Mouse (Mus musculus) forebrain, postnatal 0 days (tissue): ENCODE results near the gene Ppm1l. TPM values are rescaled to one million over a fixed set of nuclear protein-coding genes. Genes with fewer than 3 reads are reported as not detected.

ENCODE experiments used
- ATAC-seq: fragments of 200-750 bp; cut with Nextera tagmentation; 2 replicates; pipeline ENCODE4 v1.8.0; 2017; ENCODE audit warnings: mild to moderate bottlenecking, moderate library complexity
- DNase-seq: peaks from one replicate; pipeline ENCODE4 v3.0.0-alpha.2; 2015
- H3K27ac ChIP-seq: fragments of 300-500 bp; sonication (generic); 2 replicates; pipeline ENCODE4 v1.5.1; 2014; ENCODE audit warnings: low read depth, mild to moderate bottlenecking, antibody characterized with exemption, low read length, moderate library complexity, mixed read lengths
- H3K27me3 ChIP-seq: fragments of 300-500 bp; sonication (generic); 2 replicates; pipeline ENCODE4 v1.6.1; 2014; ENCODE audit warnings: mild to moderate bottlenecking, low read length, mixed read lengths; ENCODE audit not compliant: insufficient read depth
- H3K36me3 ChIP-seq: fragments of 300-500 bp; sonication (generic); 2 replicates; pipeline ENCODE4 v1.6.1; 2014; ENCODE audit warnings: mild to moderate bottlenecking, moderate library complexity; ENCODE audit not compliant: insufficient read depth
- H3K4me1 ChIP-seq: fragments of 300-500 bp; sonication (generic); 2 replicates; pipeline ENCODE4 v1.6.1; 2014; ENCODE audit warnings: antibody characterized with exemption; ENCODE audit not compliant: insufficient read depth
- H3K4me2 ChIP-seq: fragments of 300-500 bp; sonication (generic); 2 replicates; pipeline ENCODE4 v1.6.1; 2014; ENCODE audit warnings: low read depth, mild to moderate bottlenecking, moderate library complexity
- H3K4me3 ChIP-seq: fragments of 300-500 bp; sonication (generic); 2 replicates; pipeline ENCODE4 v1.5.1; 2014; ENCODE audit warnings: low read depth, low read length, mixed read lengths
- H3K9ac ChIP-seq: fragments of 300-500 bp; sonication (generic); 2 replicates; pipeline ENCODE4 v1.6.1; 2014; ENCODE audit warnings: mild to moderate bottlenecking
- H3K9me3 ChIP-seq: fragments of 300-500 bp; sonication (generic); 2 replicates; pipeline ENCODE4 v1.6.1; 2016; ENCODE audit warnings: low read length
- CTCF ChIP-seq: sonication (generic); IDR thresholded peaks from 2 replicates; pipeline ENCODE4 v1.5.1; 2016; ENCODE audit warnings: antibody characterized with exemption, control low read depth, low read depth
- WGBS: fragments of 180-500 bp; shearing (Covaris S2); extraction: QIAGEN DNeasy Blood & Tissue Kit; methylation state at CpG from one replicate; pipeline ENCODE4 v1.1.7; 2014; 5-methylcytosine and 5-hydroxymethylcytosine counted together
- polyA plus RNA-seq: library from polyadenylated mRNA; unstranded; fragments of >200 nt; fragmentation: Nextera tagmentation; extraction: Ambion mirVana; gene quantifications from 2 replicates; pipeline ENCODE4 v1.2.1, GENCODE M21; 2015
- total RNA-seq: library from RNA; depleted of rRNA; stranded (reverse); fragments of >200 nt; gene quantifications from 2 replicates; pipeline ENCODE4 v1.2.3, GENCODE M21; 2014

Gene Ppm1l
- total and polyA plus RNA-seq, 2 experiments from 2014 or later: 19.2 to 27.6 TPM

GRCm38 (mm10) chr3:69519188-69519587 lies 202.5 kb downstream of the Ppm1l start:
- H3K4me2 ChIP-seq: no peak overlapping the region
- no peaks in the 10 kb centered on the region for H3K9me3 ChIP-seq
- H3K36me3 ChIP-seq: no peaks in the 10 kb centered on the region
- DNase-seq: no peak
- H3K27me3 ChIP-seq: no peaks in the 10 kb centered on the region
- H3K4me3 ChIP-seq: no peak overlapping the region
- ATAC-seq: no peak
- TF ChIP-seq CTCF: no peak
- no peak overlapping the region for H3K9ac ChIP-seq
- WGBS: 63% methylated on average over 9 of the region's 9 CpGs
- H3K4me1 ChIP-seq: no peaks in the 10 kb centered on the region
- no peak overlapping the region for H3K27ac ChIP-seq

- no peak for TF ChIP-seq CTCF
- peak; percentile 55 for ATAC-seq
- peak; percentile 42 for DNase-seq
- Histone ChIP-seq H3K36me3 (no peaks in the 10 kb centered on the region), H3K4me3 (no peak overlapping the region), H3K9ac (no peak overlapping the region), H3K27ac (no peak overlapping the region), H3K4me2 (no peak overlapping the region), H3K4me1 (no peaks in the 10 kb centered on the region), H3K27me3 (no peaks in the 10 kb centered on the region), H3K9me3 (no peaks in the 10 kb centered on the region)
- WGBS: 70% methylated on average over 21 of the region's 21 CpGs
Observed at GRCm38 (mm10) chr3:69519789-69520558, 203.3 kb downstream of the Ppm1l start.

- no peak overlapping the region for H3K4me2 ChIP-seq
- H3K4me3 ChIP-seq: no peak overlapping the region
- no peak overlapping the region for H3K27ac ChIP-seq
- no peak overlapping the region for H3K9ac ChIP-seq
- no peaks in the 10 kb centered on the region for H3K36me3 ChIP-seq
- no peaks in the 10 kb centered on the region for H3K27me3 ChIP-seq
- DNase-seq (no peak), ATAC-seq (no peak)
- H3K9me3 ChIP-seq: no peaks in the 10 kb centered on the region
- WGBS: 82% methylated on average over 3 of the region's 3 CpGs
- no peak for TF ChIP-seq CTCF
- no peaks in the 10 kb centered on the region for H3K4me1 ChIP-seq
Observed at GRCm38 (mm10) chr3:69522270-69522669, 205.6 kb downstream of the Ppm1l start.

DNA sequence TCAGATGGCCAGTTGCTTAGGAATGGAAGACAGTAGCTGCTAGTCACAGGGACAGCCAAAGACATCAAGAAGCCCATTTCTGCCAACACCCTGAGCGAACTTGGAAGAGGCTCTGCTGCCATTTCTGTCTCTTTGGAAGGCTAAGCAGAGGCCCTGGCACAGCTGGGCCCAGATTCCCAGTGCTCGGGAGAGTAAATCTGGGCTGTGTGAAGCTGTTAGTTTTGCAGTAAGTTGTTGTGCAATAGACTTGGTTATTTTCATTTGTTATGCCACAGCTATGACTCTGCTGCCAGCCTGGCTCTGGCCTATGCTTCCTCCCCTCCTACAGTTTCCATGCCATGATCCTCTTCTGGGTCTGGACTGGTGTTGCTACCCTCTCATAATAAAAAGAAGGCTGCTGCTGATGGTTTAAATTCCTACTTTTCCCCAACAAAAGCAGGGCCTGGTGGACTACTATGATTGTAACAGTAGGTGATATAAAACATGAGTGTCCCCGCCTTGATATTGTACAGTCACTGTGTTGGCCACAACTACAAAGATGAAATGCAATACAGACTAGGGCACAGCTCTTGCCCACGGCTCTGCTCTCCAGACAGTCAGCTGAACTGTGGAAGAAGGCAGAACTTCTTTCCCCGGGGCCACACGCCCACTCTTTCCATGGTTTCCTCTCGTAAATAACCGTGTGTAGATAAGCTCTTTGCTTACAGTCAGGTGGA lies 207.9 kb downstream of the Ppm1l start:
- Histone ChIP-seq H3K4me3 (no peak overlapping the region), H3K4me1 (no peaks in the 10 kb centered on the region), H3K27me3 (no peaks in the 10 kb centered on the region), H3K4me2 (no peak overlapping the region), H3K36me3 (no peaks in the 10 kb centered on the region), H3K27ac (no peak overlapping the region), H3K9ac (no peak overlapping the region), H3K9me3 (no peaks in the 10 kb centered on the region)
- DNase-seq (no peak), ATAC-seq (no peak; the same call in 1 of the 2 replicates)
- 85% methylated on average over 8 of the region's 8 CpGs for WGBS
- TF ChIP-seq CTCF: no peak

GRCm38 (mm10) chr3:69525072-69525529 lies 208.4 kb downstream of the Ppm1l start:
- TF ChIP-seq CTCF: no peak
- ATAC-seq: peak; percentile 38; the same call in 1 of the 2 replicates
- Histone ChIP-seq H3K4me2 (no peak overlapping the region), H3K9me3 (no peaks in the 10 kb centered on the region), H3K9ac (no peak overlapping the region), H3K4me3 (no peak overlapping the region), H3K36me3 (no peaks in the 10 kb centered on the region), H3K4me1 (no peaks in the 10 kb centered on the region), H3K27ac (no peak overlapping the region), H3K27me3 (no peaks in the 10 kb centered on the region)
- 55% methylated on average over 8 of the region's 8 CpGs for WGBS
- no peak for DNase-seq

DNA sequence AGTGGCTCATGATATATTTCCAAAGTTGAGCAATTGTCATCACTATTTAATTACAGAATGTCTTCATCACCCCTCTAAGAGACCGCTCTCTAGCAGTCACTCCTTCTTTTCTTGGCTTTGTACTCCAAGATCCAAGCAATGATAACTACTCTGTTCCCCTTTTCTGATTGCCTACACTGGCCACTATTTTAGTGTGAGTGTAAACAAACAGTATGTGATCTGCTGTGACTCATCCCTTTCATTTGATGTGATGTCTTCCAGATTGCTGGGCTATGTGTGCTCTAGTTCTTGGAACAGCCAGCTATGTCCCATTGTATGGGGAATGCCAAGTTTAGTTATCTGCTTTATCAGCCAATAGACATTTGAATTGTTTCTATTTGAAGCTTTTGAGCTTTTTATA lies 210.7 kb downstream of the Ppm1l start:
- Histone ChIP-seq H3K4me1 (no peaks in the 10 kb centered on the region), H3K27me3 (no peaks in the 10 kb centered on the region), H3K9me3 (no peaks in the 10 kb centered on the region), H3K9ac (no peak overlapping the region), H3K27ac (no peak overlapping the region), H3K36me3 (no peaks in the 10 kb centered on the region), H3K4me3 (no peak overlapping the region), H3K4me2 (no peak overlapping the region)
- ATAC-seq (no peak), DNase-seq (no peak)
- no peak for TF ChIP-seq CTCF
- WGBS: 91% methylated on average over 1 of the region's 1 CpGs

GRCm38 (mm10) chr3:69529576-69529975 lies 212.9 kb downstream of the Ppm1l start:
- no peaks in the 10 kb centered on the region for H3K27me3 ChIP-seq
- H3K4me2 ChIP-seq: no peak overlapping the region
- no peak for DNase-seq
- no peak for TF ChIP-seq CTCF
- no peaks in the 10 kb centered on the region for H3K9me3 ChIP-seq
- H3K4me3 ChIP-seq: no peak overlapping the region
- WGBS: 77% methylated on average over 7 of the region's 7 CpGs
- no peak overlapping the region for H3K9ac ChIP-seq
- no peak overlapping the region for H3K27ac ChIP-seq
- H3K4me1 ChIP-seq: no peaks in the 10 kb centered on the region
- no peak for ATAC-seq
- no peaks in the 10 kb centered on the region for H3K36me3 ChIP-seq
